Mouse (Mus musculus): ENCODE measurements around the gene Tbck. TPM values are rescaled to one million over a fixed set of nuclear protein-coding genes. Genes with fewer than 3 reads are reported as not detected.

Gene Tbck
- polyA plus RNA-seq, 1 experiment from 2014 or later = 36.8 TPM

- WGBS = 32% methylated on average over 7 of the region's 7 CpGs
- Histone ChIP-seq H3K9ac (replicated peaks) (no peak overlapping the region), H3K9me3 (no peaks in the 10 kb centered on the region), H3K27me3 (no peaks in the 10 kb centered on the region), H3K4me1 (replicated peaks) (peaks cover 3% of the 10 kb centered on the region; the same call in 1 of the 2 replicates), H3K36me3 (peaks cover 3% of the 10 kb centered on the region; the same call in 1 of the 2 replicates), H3K27ac (no peak overlapping the region), H3K4me3 (replicated peaks) (no peak overlapping the region), H3K4me2 (replicated peaks) (no peak overlapping the region)
- peak; percentile 70; the same call in 1 of the 2 replicates for ATAC-seq
These were observed 88.1 kb downstream of the Tbck start for GRCm38 (mm10) chr3:132772054-132772453.

- WGBS = 97% methylated on average over 7 of the region's 7 CpGs
- peaks cover 3% of the 10 kb centered on the region; the same call in 1 of the 2 replicates for H3K36me3 ChIP-seq
These were observed 92.7 kb downstream of the Tbck start for GRCm38 (mm10) chr3:132776686-132777085.

GRCm38 (mm10) chr3:132781103-132781502 is 97.2 kb downstream of the Tbck start:
- 99% methylated on average over 2 of the region's 2 CpGs for WGBS
- no peaks in the 10 kb centered on the region for H3K9me3 ChIP-seq
- no peak for ATAC-seq

More at GRCm38 (mm10) chr3:132776686-132777085, 92.7 kb downstream of the Tbck start:
- no peak overlapping the region for H3K4me3 ChIP-seq (replicated peaks)
- H3K27me3 ChIP-seq = no peaks in the 10 kb centered on the region
- ATAC-seq = no peak
- no peak overlapping the region for H3K27ac ChIP-seq
- no peaks in the 10 kb centered on the region for H3K9me3 ChIP-seq
- peaks cover 6% of the 10 kb centered on the region; the same call in 1 of the 2 replicates for H3K4me1 ChIP-seq (replicated peaks)
- H3K4me2 ChIP-seq (replicated peaks) = no peak overlapping the region
- H3K9ac ChIP-seq (replicated peaks) = no peak overlapping the region

GRCm38 (mm10) chr3:132783087-132783486 is 99.1 kb downstream of the Tbck start:
- ATAC-seq = 0 out of 2 replicates have a peak, but pooled peaks have one; percentile 34
- Histone ChIP-seq H3K27me3 (no peaks in the 10 kb centered on the region), H3K9ac (replicated peaks) (no peak overlapping the region), H3K4me2 (replicated peaks) (no peak overlapping the region), H3K4me1 (replicated peaks) (0 out of 2 replicates have a peak, but pooled peaks cover 4% of the 10 kb centered on the region), H3K9me3 (no peaks in the 10 kb centered on the region), H3K36me3 (peaks cover 6% of the 10 kb centered on the region; the same call in 1 of the 2 replicates), H3K27ac (no peak overlapping the region), H3K4me3 (replicated peaks) (no peak overlapping the region)
- WGBS = 79% methylated on average over 1 of the region's 1 CpGs

More at GRCm38 (mm10) chr3:132781103-132781502, 97.2 kb downstream of the Tbck start:
- Histone ChIP-seq H3K27ac (no peak overlapping the region), H3K4me3 (replicated peaks) (no peak overlapping the region), H3K27me3 (no peaks in the 10 kb centered on the region), H3K9ac (replicated peaks) (no peak overlapping the region), H3K4me2 (replicated peaks) (no peak overlapping the region), H3K36me3 (peaks cover 3% of the 10 kb centered on the region; the same call in 1 of the 2 replicates), H3K4me1 (replicated peaks) (0 out of 2 replicates have a peak, but pooled peaks cover 4% of the 10 kb centered on the region)

- Histone ChIP-seq H3K36me3 (peaks cover 6% of the 10 kb centered on the region; the same call in 1 of the 2 replicates), H3K4me3 (replicated peaks) (no peak overlapping the region), H3K4me1 (replicated peaks) (0 out of 2 replicates have a peak, but pooled peaks cover 4% of the 10 kb centered on the region), H3K9me3 (no peaks in the 10 kb centered on the region), H3K9ac (replicated peaks) (no peak overlapping the region), H3K4me2 (replicated peaks) (no peak overlapping the region), H3K27ac (no peak overlapping the region), H3K27me3 (no peaks in the 10 kb centered on the region)
- 95% methylated on average over 6 of the region's 6 CpGs for WGBS
- ATAC-seq = no peak
These were observed 100.8 kb downstream of the Tbck start for GRCm38 (mm10) chr3:132784732-132785131.

GRCm38 (mm10) chr3:132786690-132787089 is 102.7 kb downstream of the Tbck start:
- WGBS = 92% methylated on average over 3 of the region's 3 CpGs
- Histone ChIP-seq H3K4me2 (replicated peaks) (no peak overlapping the region), H3K27ac (no peak overlapping the region), H3K9ac (replicated peaks) (no peak overlapping the region), H3K4me1 (replicated peaks) (0 out of 2 replicates have a peak, but pooled peaks cover 1% of the 10 kb centered on the region), H3K36me3 (peaks cover 9% of the 10 kb centered on the region; the same call in 1 of the 2 replicates), H3K9me3 (no peaks in the 10 kb centered on the region), H3K27me3 (no peaks in the 10 kb centered on the region), H3K4me3 (replicated peaks) (no peak overlapping the region)
- ATAC-seq = peak; percentile 64; the same call in 1 of the 2 replicates

GRCm38 (mm10) chr3:132787775-132788174 is 103.8 kb downstream of the Tbck start:
- H3K27ac ChIP-seq = no peak overlapping the region
- H3K4me2 ChIP-seq (replicated peaks) = no peak overlapping the region
- ATAC-seq = no peak
- no peak overlapping the region for H3K9ac ChIP-seq (replicated peaks)
- H3K4me1 ChIP-seq (replicated peaks) = no peaks in the 10 kb centered on the region
- H3K36me3 ChIP-seq = peaks cover 9% of the 10 kb centered on the region; the same call in 1 of the 2 replicates
- WGBS = 96% methylated on average over 4 of the region's 4 CpGs
- no peak overlapping the region for H3K4me3 ChIP-seq (replicated peaks)
- no peaks in the 10 kb centered on the region for H3K9me3 ChIP-seq
- H3K27me3 ChIP-seq = no peaks in the 10 kb centered on the region

GRCm38 (mm10) chr3:132791140-132791539 is 107.2 kb downstream of the Tbck start:
- H3K27ac ChIP-seq = no peak overlapping the region
- H3K4me1 ChIP-seq (replicated peaks) = no peaks in the 10 kb centered on the region
- no peaks in the 10 kb centered on the region for H3K9me3 ChIP-seq
- peaks cover 17% of the 10 kb centered on the region for H3K36me3 ChIP-seq
- no peak for ATAC-seq
- WGBS = 96% methylated on average over 4 of the region's 4 CpGs
- no peaks in the 10 kb centered on the region for H3K27me3 ChIP-seq
- H3K9ac ChIP-seq (replicated peaks) = no peak overlapping the region
- H3K4me2 ChIP-seq (replicated peaks) = no peak overlapping the region
- no peak overlapping the region for H3K4me3 ChIP-seq (replicated peaks)

GRCm38 (mm10) chr3:132800196-132800595 is 116.3 kb downstream of the Tbck start:
- no peak for ATAC-seq
- Histone ChIP-seq H3K27me3 (no peaks in the 10 kb centered on the region), H3K9me3 (no peaks in the 10 kb centered on the region), H3K4me1 (replicated peaks) (no peaks in the 10 kb centered on the region), H3K4me2 (replicated peaks) (no peak overlapping the region), H3K9ac (replicated peaks) (no peak overlapping the region), H3K36me3 (peaks cover 23% of the 10 kb centered on the region), H3K4me3 (replicated peaks) (no peak overlapping the region), H3K27ac (no peak overlapping the region)
- 85% methylated on average over 1 of the region's 1 CpGs for WGBS

- H3K4me3 ChIP-seq (replicated peaks) = no peak overlapping the region
- no peaks in the 10 kb centered on the region for H3K9me3 ChIP-seq
- H3K36me3 ChIP-seq = peaks cover 14% of the 10 kb centered on the region
- H3K27me3 ChIP-seq = no peaks in the 10 kb centered on the region
- no peak for ATAC-seq
- no peak overlapping the region for H3K4me2 ChIP-seq (replicated peaks)
- H3K4me1 ChIP-seq (replicated peaks) = no peaks in the 10 kb centered on the region
- H3K27ac ChIP-seq = no peak overlapping the region
- WGBS = 85% methylated on average over 3 of the region's 3 CpGs
- H3K9ac ChIP-seq (replicated peaks) = no peak overlapping the region
These were observed 118.0 kb downstream of the Tbck start for GRCm38 (mm10) chr3:132801910-132802309.

- Histone ChIP-seq H3K9me3 (no peaks in the 10 kb centered on the region), H3K4me2 (replicated peaks) (no peak overlapping the region), H3K27me3 (no peaks in the 10 kb centered on the region), H3K4me3 (replicated peaks) (no peak overlapping the region), H3K36me3 (peaks cover 20% of the 10 kb centered on the region), H3K4me1 (replicated peaks) (no peaks in the 10 kb centered on the region), H3K9ac (replicated peaks) (no peak overlapping the region), H3K27ac (no peak overlapping the region)
- WGBS = 61% methylated on average over 2 of the region's 2 CpGs
- no peak for ATAC-seq
These were observed 124.1 kb downstream of the Tbck start for GRCm38 (mm10) chr3:132807888-132808579.

GRCm38 (mm10) chr3:132808951-132809350 is 125.0 kb downstream of the Tbck start:
- Histone ChIP-seq H3K4me1 (replicated peaks) (no peaks in the 10 kb centered on the region), H3K9ac (replicated peaks) (no peak overlapping the region), H3K4me2 (replicated peaks) (no peak overlapping the region), H3K4me3 (replicated peaks) (no peak overlapping the region), H3K36me3 (peaks cover 17% of the 10 kb centered on the region; the same call in 1 of the 2 replicates), H3K27ac (no peak overlapping the region), H3K27me3 (no peaks in the 10 kb centered on the region), H3K9me3 (no peaks in the 10 kb centered on the region)
- WGBS = 93% methylated on average over 3 of the region's 3 CpGs
- ATAC-seq = no peak
